Mouse (Mus musculus) midbrain, embryonic 13.5 days (tissue): Measurements from ENCODE around the gene Ptpn3. TPM values are rescaled to one million over a fixed set of nuclear protein-coding genes. Genes with fewer than 3 reads are reported as not detected.

Source experiments
- polyA plus RNA-seq: library from polyadenylated mRNA; unstranded; fragments of >200 nt; fragmentation: Nextera tagmentation; extraction: Ambion mirVana; gene quantifications from 2 replicates; pipeline ENCODE4 v1.2.1, GENCODE M21; 2015

Gene Ptpn3
- polyA plus RNA-seq, 1 experiment from 2014 or later: 1.5 TPM

Other genes starting within 250 kb of the Ptpn3 start
- gene Epb41l4b, start 158.4 kb downstream of the Ptpn3 start, polyA plus RNA-seq: 1.9 and 2.3 TPM in 2 replicates
- gene Palm2, start 132.4 kb upstream of the Ptpn3 start, polyA plus RNA-seq: 3.6 and 4.2 TPM in 2 replicates